Mouse (Mus musculus) kidney, postnatal 0 days (tissue): ENCODE results near the gene Abcg5. TPM values are rescaled to one million over a fixed set of nuclear protein-coding genes. Genes with fewer than 3 reads are reported as not detected.
A peak's percentile ranks its signal among the peaks of the same experiment; 100 is the strongest.

Experiments
- ATAC-seq: fragments of 200-750 bp; cut with Nextera tagmentation; replicated peaks from 2 replicates; pipeline ENCODE4 v1.8.0; 2017; ENCODE audit warnings: low read depth, moderate number of reproducible peaks, moderate TSS enrichment, moderate library complexity; ENCODE audit not compliant: low FRiP score
- DNase-seq: peaks from one replicate; pipeline ENCODE4 v3.0.0-alpha.2; 2016; ENCODE audit warnings: low spot score
- H3K27ac ChIP-seq: fragments of 300-500 bp; sonication (generic); 2 replicates; pipeline ENCODE4 v1.5.1; 2014; ENCODE audit warnings: mild to moderate bottlenecking
- H3K27me3 ChIP-seq: fragments of 300-500 bp; sonication (generic); 2 replicates; pipeline ENCODE4 v1.6.1; 2014; ENCODE audit warnings: low read length, mixed read lengths; ENCODE audit not compliant: insufficient read depth
- H3K36me3 ChIP-seq: fragments of 300-500 bp; sonication (generic); 2 replicates; pipeline ENCODE4 v1.6.1; 2014; ENCODE audit warnings: low read length, mixed read lengths; ENCODE audit not compliant: insufficient read depth
- H3K4me1 ChIP-seq: fragments of 300-500 bp; sonication (generic); replicated peaks from 2 replicates; pipeline ENCODE4 v1.6.1; 2014; ENCODE audit warnings: antibody characterized with exemption, low read length, mixed read lengths; ENCODE audit not compliant: insufficient read depth
- H3K4me2 ChIP-seq: fragments of 300-500 bp; sonication (generic); 2 replicates; pipeline ENCODE4 v1.6.1; 2014; ENCODE audit warnings: mild to moderate bottlenecking, low read length, moderate library complexity, mixed read lengths
- H3K4me3 ChIP-seq: fragments of 300-500 bp; sonication (generic); replicated peaks from 2 replicates; pipeline ENCODE4 v1.5.1; 2014; ENCODE audit warnings: low read depth, low read length
- H3K9ac ChIP-seq: fragments of 300-500 bp; sonication (generic); 2 replicates; pipeline ENCODE4 v1.6.1; 2014; ENCODE audit warnings: low read depth, low read length
- H3K9me3 ChIP-seq: fragments of 300-500 bp; sonication (generic); replicated peaks from 2 replicates; pipeline ENCODE4 v1.6.1; 2016; ENCODE audit warnings: low read length, inconsistent platforms, mixed read lengths
- CTCF ChIP-seq: IDR thresholded peaks from 2 replicates; pipeline ENCODE4 v1.5.1; 2016; ENCODE audit warnings: antibody characterized with exemption, low read depth, mild to moderate bottlenecking, moderate library complexity
- WGBS: fragments of 180-500 bp; shearing (Covaris S2); extraction: QIAGEN DNeasy Blood & Tissue Kit; methylation state at CpG from one replicate; pipeline ENCODE4 v1.1.7; 2014; 5-methylcytosine and 5-hydroxymethylcytosine counted together
- polyA plus RNA-seq: library from polyadenylated mRNA; unstranded; fragments of >200 nt; fragmentation: Nextera tagmentation; extraction: Ambion mirVana; gene quantifications from 2 replicates; pipeline ENCODE4 v1.2.1, GENCODE M21; 2015

Abcg5 gene
- polyA plus RNA-seq, 1 experiment from 2014 or later: 4.8 TPM

GRCm38 (mm10) chr17:84665053-84665452, 17.8 kb downstream of the Abcg5 start:
- Histone ChIP-seq H3K4me2 (no peak overlapping the region), H3K9ac (no peak overlapping the region), H3K27me3 (no peaks in the 10 kb centered on the region), H3K27ac (peak overlapping the region; percentile 58; the same call in 1 of the 2 replicates), H3K9me3 (no peaks in the 10 kb centered on the region), H3K4me3 (no peak overlapping the region), H3K4me1 (peaks cover 10% of the 10 kb centered on the region; the same call in 1 of the 2 replicates), H3K36me3 (no peaks in the 10 kb centered on the region)
- peak; percentile 38 for DNase-seq
- TF ChIP-seq CTCF: no peak
- WGBS: 14% methylated on average over 10 of the region's 10 CpGs
- ATAC-seq: no peak

- H3K27me3 ChIP-seq: no peaks in the 10 kb centered on the region
- DNase-seq (no peak), ATAC-seq (no peak)
- no peak overlapping the region for H3K9ac ChIP-seq
- no peak overlapping the region for H3K4me2 ChIP-seq
- no peak for TF ChIP-seq CTCF
- 76% methylated on average over 8 of the region's 8 CpGs for WGBS
- H3K4me1 ChIP-seq: no peaks in the 10 kb centered on the region
- no peaks in the 10 kb centered on the region for H3K9me3 ChIP-seq
- no peaks in the 10 kb centered on the region for H3K36me3 ChIP-seq
- no peak overlapping the region for H3K4me3 ChIP-seq
- H3K27ac ChIP-seq: no peak overlapping the region
These were observed 23.9 kb downstream of the Abcg5 start for GRCm38 (mm10) chr17:84658951-84659350.

- Histone ChIP-seq H3K4me2 (no peak overlapping the region), H3K9me3 (no peaks in the 10 kb centered on the region), H3K27me3 (no peaks in the 10 kb centered on the region), H3K36me3 (no peaks in the 10 kb centered on the region), H3K4me1 (no peaks in the 10 kb centered on the region), H3K27ac (no peak overlapping the region), H3K4me3 (no peak overlapping the region), H3K9ac (no peak overlapping the region)
- ATAC-seq: no peak
- 35% methylated on average over 5 of the region's 5 CpGs for WGBS
- no peak for TF ChIP-seq CTCF
- DNase-seq: no peak
These were observed 24.6 kb downstream of the Abcg5 start for GRCm38 (mm10) chr17:84658195-84658594.

GRCm38 (mm10) chr17:84657782-84658181, 25.0 kb downstream of the Abcg5 start:
- Histone ChIP-seq H3K27ac (no peak overlapping the region), H3K9me3 (no peaks in the 10 kb centered on the region), H3K4me1 (no peaks in the 10 kb centered on the region), H3K4me3 (no peak overlapping the region), H3K27me3 (no peaks in the 10 kb centered on the region), H3K9ac (no peak overlapping the region), H3K36me3 (no peaks in the 10 kb centered on the region), H3K4me2 (no peak overlapping the region)
- DNase-seq (peak; percentile 44), ATAC-seq (no peak)
- no peak for TF ChIP-seq CTCF
- 45% methylated on average over 7 of the region's 7 CpGs for WGBS

GRCm38 (mm10) chr17:84657422-84657732, 25.4 kb downstream of the Abcg5 start:
- Histone ChIP-seq H3K4me1 (no peaks in the 10 kb centered on the region), H3K4me3 (no peak overlapping the region), H3K27me3 (no peaks in the 10 kb centered on the region), H3K36me3 (no peaks in the 10 kb centered on the region), H3K9ac (no peak overlapping the region), H3K27ac (no peak overlapping the region), H3K4me2 (no peak overlapping the region), H3K9me3 (no peaks in the 10 kb centered on the region)
- peak; percentile 66 for DNase-seq
- ATAC-seq: no peak; the same call in 1 of the 2 replicates
- WGBS: 44% methylated on average over 3 of the region's 3 CpGs
- peak; percentile 22; the same call in 1 of the 2 replicates for TF ChIP-seq CTCF

GRCm38 (mm10) chr17:84656653-84657421, 26.0 kb downstream of the Abcg5 start:
- no peaks in the 10 kb centered on the region for H3K9me3 ChIP-seq
- 33% methylated on average over 19 of the region's 19 CpGs for WGBS
- no peak for TF ChIP-seq CTCF
- DNase-seq (peak; percentile 48), ATAC-seq (no peak)
- no peaks in the 10 kb centered on the region for H3K27me3 ChIP-seq
- H3K27ac ChIP-seq: no peak overlapping the region
- H3K9ac ChIP-seq: no peak overlapping the region
- H3K36me3 ChIP-seq: no peaks in the 10 kb centered on the region
- no peak overlapping the region for H3K4me3 ChIP-seq
- H3K4me1 ChIP-seq: no peaks in the 10 kb centered on the region
- no peak overlapping the region for H3K4me2 ChIP-seq
